Mouse (Mus musculus) right cerebral cortex, postnatal 14 days (tissue): ENCODE results near the gene Vamp8.

Source experiments
- DNase-seq: peaks from one replicate; pipeline ENCODE4 v3.0.0; 2022

Vamp8 gene

GRCm38 (mm10) chr6:72401875-72402274, 11.4 kb upstream of the Vamp8 start:
- DNase-seq, result peak; percentile 73

GRCm38 (mm10) chr6:72399967-72400366, 9.5 kb upstream of the Vamp8 start:
- DNase-seq, result no peak

GRCm38 (mm10) chr6:72396837-72397251, 6.3 kb upstream of the Vamp8 start:
- DNase-seq, result no peak

GRCm38 (mm10) chr6:72392341-72392740, 1.8 kb upstream of the Vamp8 start:
- DNase-seq, result no peak

- no peak for DNase-seq
These were observed 455 bp upstream of the Vamp8 start for GRCm38 (mm10) chr6:72390795-72391521.

GRCm38 (mm10) chr6:72389471-72389940, 997 bp downstream of the Vamp8 start:
- DNase-seq, result no peak

GRCm38 (mm10) chr6:72388791-72389329, 1.6 kb downstream of the Vamp8 start:
- no peak for DNase-seq

GRCm38 (mm10) chr6:72388266-72388665, 2.2 kb downstream of the Vamp8 start:
- DNase-seq, result no peak

GRCm38 (mm10) chr6:72387816-72388215, 2.7 kb downstream of the Vamp8 start:
- no peak for DNase-seq

GRCm38 (mm10) chr6:72386561-72386960, 3.9 kb downstream of the Vamp8 start:
- DNase-seq, result no peak

- DNase-seq, result no peak
These were observed 5.2 kb downstream of the Vamp8 start for GRCm38 (mm10) chr6:72385258-72385657.

GRCm38 (mm10) chr6:72383952-72384351, 6.6 kb downstream of the Vamp8 start:
- DNase-seq, result no peak

GRCm38 (mm10) chr6:72383142-72383820, 7.2 kb downstream of the Vamp8 start:
- DNase-seq, result no peak

GRCm38 (mm10) chr6:72382494-72382893, 8.0 kb downstream of the Vamp8 start:
- DNase-seq, result no peak

- peak; percentile 47 for DNase-seq
These were observed 10.3 kb downstream of the Vamp8 start, which contains the start of gene Vamp5 for GRCm38 (mm10) chr6:72380131-72380770. Vamp5 (minus strand) TSS chr6:72380468.

- DNase-seq, result no peak
These were observed 10.9 kb downstream of the Vamp8 start for GRCm38 (mm10) chr6:72379377-72380130.

GRCm38 (mm10) chr6:72378510-72379234, 11.8 kb downstream of the Vamp8 start:
- DNase-seq, result no peak

- no peak for DNase-seq
These were observed 15.5 kb downstream of the Vamp8 start for GRCm38 (mm10) chr6:72374820-72375563.

- no peak for DNase-seq
These were observed 16.3 kb downstream of the Vamp8 start for GRCm38 (mm10) chr6:72374206-72374605.

GRCm38 (mm10) chr6:72373184-72373583, 17.3 kb downstream of the Vamp8 start:
- DNase-seq, result no peak

- DNase-seq, result no peak
These were observed 18.9 kb downstream of the Vamp8 start for GRCm38 (mm10) chr6:72371571-72371970.
